Comparison of ENCODE assay signal across 34 mouse cellular contexts in the genomic region with DNA sequence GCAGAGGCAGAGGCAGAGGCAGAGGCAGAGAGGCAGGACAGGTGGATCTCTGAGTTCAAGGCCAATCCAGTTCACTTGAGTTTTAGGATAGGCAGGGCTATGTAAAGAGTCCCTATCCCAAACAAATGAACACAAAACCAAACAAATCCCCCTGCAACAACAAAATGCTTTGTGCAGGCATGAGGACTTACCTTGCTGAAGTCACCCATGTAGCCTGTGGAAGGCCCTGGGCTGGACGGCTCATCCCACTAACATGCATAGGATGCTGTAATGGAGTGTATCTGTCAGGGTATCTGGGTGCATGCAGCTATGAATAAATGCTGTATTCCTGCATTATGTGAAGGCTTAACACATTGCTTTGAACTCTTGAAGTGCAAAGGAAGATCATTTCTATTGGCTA.
"Had no signal": no experiment of that assay in that cellular context is flagged by ENCODE, and none has a peak within 500 bp of the region (broad histone marks: within the 10 kb centered on the region; RNA-seq: fewer than 3 reads in every experiment).

No protein-coding gene starts in this region.

- H3K36me3 ChIP-seq: heart, embryonic 10.5 days; heart, embryonic 12.5 days; heart, embryonic 13.5 days; heart, embryonic 15.5 days; hindbrain, embryonic 10.5 days; hindbrain, embryonic 12.5 days; hindbrain, embryonic 13.5 days; hindbrain, embryonic 15.5 days; intestine, embryonic 15.5 days; kidney, embryonic 15.5 days had no signal

- H3K4me3 ChIP-seq: heart, embryonic 10.5 days; heart, embryonic 12.5 days; heart, embryonic 13.5 days; heart, embryonic 15.5 days; hindbrain, embryonic 10.5 days; hindbrain, embryonic 12.5 days; hindbrain, embryonic 13.5 days; hindbrain, embryonic 15.5 days; intestine, embryonic 15.5 days; kidney, embryonic 15.5 days; layer of hippocampus, adult 2 months had no signal

- H3K4me2 ChIP-seq: heart, embryonic 11.5 days; heart, embryonic 12.5 days; heart, embryonic 13.5 days; heart, embryonic 15.5 days; hindbrain, embryonic 12.5 days; hindbrain, embryonic 13.5 days; hindbrain, embryonic 14.5 days; hindbrain, embryonic 15.5 days; intestine, embryonic 15.5 days; kidney, embryonic 15.5 days had no signal

- H3K27ac ChIP-seq: heart, embryonic 10.5 days; heart, embryonic 13.5 days; heart, embryonic 15.5 days; hindbrain, embryonic 10.5 days; hindbrain, embryonic 12.5 days; hindbrain, embryonic 13.5 days; hindbrain, embryonic 14.5 days; hindbrain, embryonic 15.5 days; hindbrain, postnatal 0 days; intestine, embryonic 15.5 days; kidney, embryonic 15.5 days; kidney, postnatal 0 days; layer of hippocampus, adult 2 months had no signal

- ATAC-seq: hindbrain, embryonic 16.5 days; hindbrain, postnatal 0 days; inflammation-experienced regulatory T-cells, adult 6 months; intestine, embryonic 15.5 days; intestine, embryonic 16.5 days; intestine, postnatal 0 days had no signal

- H3K4me1 ChIP-seq: heart, embryonic 10.5 days; intestine, embryonic 15.5 days had no signal

- DNase-seq: heart, postnatal 10 days; heart, postnatal 14 days; heart, postnatal 4 days; kidney, adult 11 months; kidney, adult 18-20 months; kidney, adult 2 months; kidney, adult 8-10 months; kidney, adult 9 months; kidney, postnatal 10 days; kidney, postnatal 14 days; kidney, postnatal 25 days; kidney, postnatal 36 days; kidney, postnatal 4 days; layer of hippocampus, adult 9-11 months; layer of hippocampus, postnatal 36 days had no signal

- H3K9me3 ChIP-seq: heart, embryonic 10.5 days; heart, embryonic 13.5 days; heart, embryonic 15.5 days; hindbrain, embryonic 10.5 days; hindbrain, embryonic 12.5 days; hindbrain, embryonic 15.5 days; intestine, embryonic 15.5 days; kidney, embryonic 15.5 days had no signal

- H3K9ac ChIP-seq: heart, embryonic 12.5 days; heart, embryonic 13.5 days; heart, embryonic 15.5 days; hindbrain, embryonic 12.5 days; hindbrain, embryonic 13.5 days; hindbrain, embryonic 14.5 days; hindbrain, embryonic 15.5 days; intestine, embryonic 15.5 days; kidney, embryonic 15.5 days had no signal

- H3K27me3 ChIP-seq: hindbrain, embryonic 12.5 days had no signal
